ENCODE assay signal across 22 mouse cellular contexts in genomic region chr8:55012228-55012627, GRCm38 (mm10).
"Had no signal": no experiment of that assay in that cellular context is flagged by ENCODE, and none has a peak within 500 bp of the region (broad histone marks: within the 10 kb centered on the region; RNA-seq: fewer than 3 reads in every experiment).

No protein-coding gene starts in this region.

- H3K9me3 ChIP-seq: limb, embryonic 10.5 days; limb, embryonic 13.5 days; liver, embryonic 12.5 days; liver, embryonic 15.5 days; lung, embryonic 15.5 days; megakaryocyte, embryonic 14.5 days; midbrain, embryonic 10.5 days; neural tube, embryonic 12.5 days; neural tube, embryonic 15.5 days had no signal

- H3K27me3 ChIP-seq: limb, embryonic 13.5 days; liver, embryonic 12.5 days; liver, embryonic 15.5 days; lung, embryonic 15.5 days; megakaryocyte, embryonic 14.5 days; neural tube, embryonic 12.5 days; neural tube, embryonic 15.5 days had no signal

- H3K36me3 ChIP-seq: limb, embryonic 10.5 days; limb, embryonic 13.5 days; liver, embryonic 12.5 days; liver, embryonic 15.5 days; lung, embryonic 15.5 days; midbrain, embryonic 10.5 days; neural tube, embryonic 12.5 days; neural tube, embryonic 15.5 days had no signal

- ATAC-seq: liver, embryonic 12.5 days had no signal

- H3K4me2 ChIP-seq: limb, embryonic 13.5 days; liver, embryonic 12.5 days; liver, embryonic 15.5 days; lung, embryonic 15.5 days; neural tube, embryonic 12.5 days; neural tube, embryonic 15.5 days had no signal

- H3K9ac ChIP-seq: limb, embryonic 13.5 days; liver, embryonic 12.5 days; liver, embryonic 15.5 days; lung, embryonic 15.5 days; neural tube, embryonic 12.5 days; neural tube, embryonic 15.5 days had no signal

- DNase-seq: kidney, adult 2 months; kidney, postnatal 25 days; liver; lung, adult 18-20 months; lung, postnatal 10 days; lung, postnatal 36 days; midbrain, embryonic 14.5 days; right cerebral cortex, adult 18-20 months; right cerebral cortex, postnatal 14 days; right cerebral cortex, postnatal 4 days; thymus, postnatal 25 days had no signal

- H3K27ac ChIP-seq: kidney, postnatal 0 days; limb, embryonic 10.5 days; limb, embryonic 13.5 days; liver, embryonic 12.5 days; liver, embryonic 15.5 days; lung, embryonic 15.5 days; midbrain, embryonic 10.5 days; neural tube, embryonic 12.5 days; neural tube, embryonic 15.5 days; stomach, postnatal 0 days had no signal

- H3K4me1 ChIP-seq: limb, embryonic 10.5 days; limb, embryonic 13.5 days; liver, embryonic 12.5 days; liver, embryonic 15.5 days; lung, embryonic 15.5 days; megakaryocyte, embryonic 14.5 days; neural tube, embryonic 12.5 days; neural tube, embryonic 15.5 days had no signal

- H3K4me3 ChIP-seq: limb, embryonic 10.5 days; limb, embryonic 13.5 days; liver, embryonic 12.5 days; liver, embryonic 15.5 days; lung, embryonic 15.5 days; megakaryocyte, embryonic 14.5 days; midbrain, embryonic 10.5 days; neural tube, embryonic 12.5 days; neural tube, embryonic 15.5 days had no signal
